Mouse (Mus musculus) bone marrow macrophage, adult 2 months (primary cell): ENCODE data around the gene Gas2l1.

Experiments used
- CTCF ChIP-seq: IDR thresholded peaks from 2 replicates; pipeline ENCODE4 v1.5.1; 2012; ENCODE audit warnings: low read depth, mild to moderate bottlenecking, low read length, moderate library complexity
- POLR2A ChIP-seq: IDR thresholded peaks from 2 replicates; pipeline ENCODE4 v1.6.1; 2012; ENCODE audit warnings: mild to moderate bottlenecking, low read depth, low read length, borderline replicate concordance

DNA sequence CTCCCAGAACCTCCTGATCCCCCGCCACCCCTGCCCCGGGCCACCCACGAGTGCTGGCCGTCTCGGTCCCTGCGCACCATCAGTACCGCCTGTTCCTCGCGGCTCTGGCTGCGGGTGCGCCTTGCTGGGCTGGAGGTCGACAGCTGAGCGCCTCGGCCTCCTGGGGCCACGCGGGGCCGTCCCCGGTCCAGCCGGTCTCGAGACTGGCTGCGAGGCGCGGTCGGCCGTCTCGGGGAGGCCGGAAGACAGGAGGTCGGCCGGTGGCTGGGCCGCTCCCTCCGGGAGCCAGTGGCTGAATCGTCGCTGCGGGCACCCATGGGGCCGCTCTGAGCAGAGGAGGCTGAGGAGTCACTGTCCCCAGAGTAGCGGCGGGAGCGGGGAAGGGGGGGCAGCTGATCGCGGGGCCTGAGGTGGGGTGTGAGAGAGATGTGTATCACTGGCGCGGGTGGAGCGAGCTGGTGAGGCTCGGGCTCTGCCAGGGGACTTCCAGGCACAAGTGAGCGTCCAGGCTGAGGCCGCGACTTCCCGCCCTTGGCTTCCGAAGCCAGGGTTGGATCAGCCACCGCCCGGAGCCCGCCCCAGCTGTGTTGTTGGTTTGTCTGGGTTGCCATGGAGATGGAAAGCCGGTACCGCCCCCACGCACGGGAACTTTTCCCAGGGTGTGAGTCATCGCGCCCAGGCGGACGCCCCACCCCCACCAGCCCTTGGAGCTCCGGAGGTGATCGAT lies 3.6 kb downstream of the Gas2l1 start:
- TF ChIP-seq CTCF (no peak), POLR2A (no peak)
